Mouse (Mus musculus) kidney, embryonic 16.5 days (tissue): ENCODE measurements at regions not wholly inside any gene's neighbourhood (a gene's known extent, or its start where the extent isn't known, plus 50 kb on each side); places are given as distances from the start of the nearest gene placed in this dataset.

ENCODE experiments used
- ATAC-seq: fragments of 200-750 bp; cut with Nextera tagmentation; 2 replicates; pipeline ENCODE4 v1.8.0; 2017; ENCODE audit warnings: moderate TSS enrichment; ENCODE audit not compliant: low FRiP score, low TSS enrichment
- H3K27ac ChIP-seq: fragments of 300-500 bp; sonication (generic); 2 replicates; pipeline ENCODE4 v1.5.1; 2014; ENCODE audit warnings: low read length
- H3K27me3 ChIP-seq: fragments of 300-500 bp; sonication (generic); 2 replicates; pipeline ENCODE4 v1.6.1; 2014; ENCODE audit warnings: low read length, control low read depth, mixed read lengths; ENCODE audit not compliant: insufficient read depth
- H3K36me3 ChIP-seq: fragments of 300-500 bp; sonication (generic); 2 replicates; pipeline ENCODE4 v1.6.1; 2014; ENCODE audit warnings: low read length, control low read depth, mixed read lengths; ENCODE audit not compliant: insufficient read depth
- H3K4me1 ChIP-seq: fragments of 300-500 bp; sonication (generic); 2 replicates; pipeline ENCODE4 v1.6.1; 2014; ENCODE audit warnings: low read length, control low read depth, mixed read lengths; ENCODE audit not compliant: insufficient read depth
- H3K4me2 ChIP-seq: fragments of 300-500 bp; sonication (generic); replicated peaks from 2 replicates; pipeline ENCODE4 v1.6.1; 2014; ENCODE audit warnings: low read depth, low read length
- H3K4me3 ChIP-seq: fragments of 300-500 bp; sonication (generic); 2 replicates; pipeline ENCODE4 v1.5.1; 2014; ENCODE audit warnings: mild to moderate bottlenecking, low read length
- H3K9ac ChIP-seq: fragments of 300-500 bp; sonication (generic); replicated peaks from 2 replicates; pipeline ENCODE4 v1.6.1; 2014; ENCODE audit warnings: low read length
- H3K9me3 ChIP-seq: fragments of 300-500 bp; sonication (generic); 2 replicates; pipeline ENCODE4 v1.6.1; 2016; ENCODE audit warnings: low read length, control low read depth
- WGBS: fragments of 180-500 bp; shearing (Covaris S2); extraction: QIAGEN DNeasy Blood & Tissue Kit; methylation state at CpG from one replicate; pipeline ENCODE4 v1.1.7; 2014; 5-methylcytosine and 5-hydroxymethylcytosine counted together

GRCm38 (mm10) chr9:60965641-60966040 is 171.3 kb downstream of the Uaca start:
- WGBS, result 90% methylated on average over 1 of the region's 1 CpGs
- no peaks in the 10 kb centered on the region for H3K9me3 ChIP-seq
- no peak for ATAC-seq
- H3K4me3 ChIP-seq, result no peak overlapping the region
- no peak overlapping the region for H3K9ac ChIP-seq
- H3K36me3 ChIP-seq, result no peaks in the 10 kb centered on the region
- 0 out of 2 replicates have a peak, but pooled peaks cover 3% of the 10 kb centered on the region for H3K4me1 ChIP-seq
- no peaks in the 10 kb centered on the region for H3K27me3 ChIP-seq
- no peak overlapping the region for H3K4me2 ChIP-seq
- H3K27ac ChIP-seq, result no peak overlapping the region

GRCm38 (mm10) chr9:60968281-60969031 is 174.1 kb downstream of the Uaca start:
- no peak overlapping the region for H3K27ac ChIP-seq
- no peak for ATAC-seq
- 34% methylated on average over 4 of the region's 4 CpGs for WGBS

GRCm38 (mm10) chr9:60972201-60972910 is 178.0 kb downstream of the Uaca start:
- Histone ChIP-seq H3K4me1 (peaks cover 3% of the 10 kb centered on the region; the same call in 1 of the 2 replicates), H3K27me3 (no peaks in the 10 kb centered on the region), H3K4me2 (no peak overlapping the region), H3K9me3 (no peaks in the 10 kb centered on the region), H3K9ac (no peak overlapping the region), H3K27ac (no peak overlapping the region), H3K4me3 (no peak overlapping the region), H3K36me3 (no peaks in the 10 kb centered on the region)
- ATAC-seq, result no peak
- 68% methylated on average over 9 of the region's 9 CpGs for WGBS

More at GRCm38 (mm10) chr9:60968281-60969031, 174.1 kb downstream of the Uaca start:
- H3K9me3 ChIP-seq, result no peaks in the 10 kb centered on the region
- no peak overlapping the region for H3K9ac ChIP-seq
- no peak overlapping the region for H3K4me3 ChIP-seq
- H3K27me3 ChIP-seq, result no peaks in the 10 kb centered on the region
- peaks cover 3% of the 10 kb centered on the region; the same call in 1 of the 2 replicates for H3K4me1 ChIP-seq
- H3K36me3 ChIP-seq, result no peaks in the 10 kb centered on the region
- no peak overlapping the region for H3K4me2 ChIP-seq

- no peak overlapping the region for H3K4me3 ChIP-seq
- ATAC-seq, result no peak
- H3K27me3 ChIP-seq, result no peaks in the 10 kb centered on the region
- H3K9ac ChIP-seq, result no peak overlapping the region
- H3K36me3 ChIP-seq, result no peaks in the 10 kb centered on the region
- H3K27ac ChIP-seq, result no peak overlapping the region
- no peak overlapping the region for H3K4me2 ChIP-seq
- 79% methylated on average over 1 of the region's 1 CpGs for WGBS
- no peaks in the 10 kb centered on the region; the same call in 1 of the 2 replicates for H3K4me1 ChIP-seq
- H3K9me3 ChIP-seq, result no peaks in the 10 kb centered on the region; the same call in 1 of the 2 replicates
Measured at GRCm38 (mm10) chr9:60974546-60974945, 180.2 kb downstream of the Uaca start.

- Histone ChIP-seq H3K9ac (no peak overlapping the region), H3K4me2 (no peak overlapping the region), H3K27me3 (no peaks in the 10 kb centered on the region), H3K4me1 (no peaks in the 10 kb centered on the region), H3K27ac (no peak overlapping the region), H3K4me3 (no peak overlapping the region), H3K9me3 (no peaks in the 10 kb centered on the region; the same call in 1 of the 2 replicates), H3K36me3 (no peaks in the 10 kb centered on the region)
- no peak for ATAC-seq
- 58% methylated on average over 13 of the region's 13 CpGs for WGBS
Measured at GRCm38 (mm10) chr9:60982383-60983085, 188.2 kb downstream of the Uaca start.

- Histone ChIP-seq H3K4me2 (no peak overlapping the region), H3K9ac (no peak overlapping the region), H3K27me3 (no peaks in the 10 kb centered on the region), H3K27ac (no peak overlapping the region), H3K4me3 (no peak overlapping the region), H3K9me3 (no peaks in the 10 kb centered on the region), H3K4me1 (no peaks in the 10 kb centered on the region), H3K36me3 (no peaks in the 10 kb centered on the region)
- WGBS, result 61% methylated on average over 5 of the region's 5 CpGs
- no peak for ATAC-seq
Measured at GRCm38 (mm10) chr9:60983246-60983645, 188.9 kb downstream of the Uaca start.

- Histone ChIP-seq H3K9me3 (no peaks in the 10 kb centered on the region), H3K4me1 (peaks cover 7% of the 10 kb centered on the region; the same call in 1 of the 2 replicates), H3K9ac (no peak overlapping the region), H3K4me2 (no peak overlapping the region), H3K27ac (no peak overlapping the region), H3K27me3 (no peaks in the 10 kb centered on the region), H3K4me3 (no peak overlapping the region), H3K36me3 (no peaks in the 10 kb centered on the region)
- no peak for ATAC-seq
- 65% methylated on average over 4 of the region's 4 CpGs for WGBS
Measured at GRCm38 (mm10) chr9:60988113-60988512, 193.8 kb downstream of the Uaca start.

- Histone ChIP-seq H3K4me1 (peaks cover 15% of the 10 kb centered on the region; the same call in 1 of the 2 replicates), H3K27ac (no peak overlapping the region), H3K4me3 (no peak overlapping the region), H3K27me3 (no peaks in the 10 kb centered on the region), H3K9me3 (no peaks in the 10 kb centered on the region), H3K9ac (no peak overlapping the region), H3K4me2 (0 out of 2 replicates have a peak overlapping the region, but pooled peaks have one; percentile 6), H3K36me3 (no peaks in the 10 kb centered on the region)
- peak; percentile 35; the same call in 1 of the 2 replicates for ATAC-seq
- 21% methylated on average over 13 of the region's 13 CpGs for WGBS
Measured at GRCm38 (mm10) chr9:60989670-60990391, 195.5 kb downstream of the Uaca start.

- Histone ChIP-seq H3K4me1 (peaks cover 18% of the 10 kb centered on the region; the same call in 1 of the 2 replicates), H3K9ac (no peak overlapping the region), H3K9me3 (no peaks in the 10 kb centered on the region), H3K4me3 (no peak overlapping the region), H3K36me3 (no peaks in the 10 kb centered on the region), H3K27me3 (no peaks in the 10 kb centered on the region; the same call in 1 of the 2 replicates), H3K27ac (no peak overlapping the region), H3K4me2 (no peak overlapping the region)
- no peak for ATAC-seq
- WGBS, result 70% methylated on average over 5 of the region's 5 CpGs
Measured at GRCm38 (mm10) chr9:60991509-60991908, 197.2 kb downstream of the Uaca start.
